Mouse (Mus musculus) left cerebral cortex, adult 2 months (tissue): ENCODE data around the gene AC161166.1. TPM values are rescaled to one million over a fixed set of nuclear protein-coding genes. Genes with fewer than 3 reads are reported as not detected.
"Not testable (repeated sequence)": the region's sequence is repeated elsewhere in the genome, so short reads cannot be mapped to it uniquely, and the experiment has no call there.

Source experiments
- DNase-seq, 2 experiments: peaks; one replicate each; pipeline ENCODE4 v3.0.0; 2021 to 2022; ENCODE audit warnings: low spot score in 2 of 2, mixed read lengths in 1 of 2; ENCODE audit errors: extremely low spot score in 1 of 2
- H3K27ac ChIP-seq: fragments of 200-600 bp; 2 replicates; pipeline ENCODE4 v1.8.1; 2022
- H3K4me3 ChIP-seq: fragments of 200-600 bp; 2 replicates; pipeline ENCODE4 v1.8.1; 2022
- CTCF ChIP-seq: fragments of 200-600 bp; IDR thresholded peaks from 2 replicates; pipeline ENCODE4 v1.8.1; 2022; ENCODE audit warnings: antibody characterized with exemption, mild to moderate bottlenecking, moderate library complexity
- intact Hi-C: fragments of 180-260 bp; cut with DNase I; formaldehyde crosslinking; loops from one replicate; pipeline ENCODE4 v1.15.1; 2025
- total RNA-seq, 2 experiments: library from RNA; stranded (reverse); gene quantifications; 2 replicates each; pipeline ENCODE4 v1.2.3; 2021

Gene AC161166.1
- total RNA-seq, 2 experiments from 2014 or later = not detected

DNA sequence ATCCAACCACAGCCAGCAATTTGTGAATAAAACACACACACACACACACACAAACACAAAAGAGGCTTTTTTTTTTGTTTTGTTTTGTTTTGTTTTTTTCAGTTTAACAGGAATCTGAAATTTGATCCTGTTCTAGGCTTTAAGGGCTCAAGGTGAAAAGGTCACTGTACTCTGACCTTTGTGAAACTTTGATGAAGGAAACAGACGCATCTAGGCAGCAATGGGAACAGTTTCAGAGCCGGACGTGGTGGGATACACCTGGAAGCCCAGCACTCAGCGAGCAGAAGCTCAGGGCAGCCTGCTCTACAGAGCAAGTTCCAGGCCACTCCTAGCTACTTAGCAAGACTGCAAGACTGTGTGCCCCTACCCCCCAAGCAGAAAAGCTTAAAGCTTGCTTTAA, 7.4 kb downstream of the AC161166.1 start:
- H3K4me3 ChIP-seq = no peak overlapping the region
- TF ChIP-seq CTCF = no peak
- DNase-seq = no peak
- no peak overlapping the region; the same call in 1 of the 2 replicates for H3K27ac ChIP-seq
- intact Hi-C loops = no loop called here

DNA sequence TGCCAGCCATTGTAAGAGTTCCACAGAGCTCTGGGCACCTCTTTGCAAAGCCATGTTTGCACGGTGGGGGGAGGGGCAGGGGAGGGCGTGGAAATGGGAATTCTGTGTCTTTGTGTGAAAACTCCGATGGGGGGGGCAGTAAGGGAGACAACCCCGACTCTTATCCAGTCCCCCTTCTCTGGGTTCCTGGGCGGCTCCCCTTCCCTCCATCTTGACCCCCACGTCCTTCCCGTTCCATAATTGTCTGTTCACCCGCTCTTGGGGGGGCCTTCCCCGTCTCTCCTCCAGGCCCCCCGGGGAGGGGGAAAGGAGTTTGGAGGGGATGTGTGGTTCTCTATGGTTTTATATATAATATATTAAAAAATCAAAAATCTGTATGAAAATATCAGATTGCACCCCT, 8.3 kb downstream of the AC161166.1 start:
- H3K27ac ChIP-seq = no peak overlapping the region
- intact Hi-C loops = no loop called here

DNA sequence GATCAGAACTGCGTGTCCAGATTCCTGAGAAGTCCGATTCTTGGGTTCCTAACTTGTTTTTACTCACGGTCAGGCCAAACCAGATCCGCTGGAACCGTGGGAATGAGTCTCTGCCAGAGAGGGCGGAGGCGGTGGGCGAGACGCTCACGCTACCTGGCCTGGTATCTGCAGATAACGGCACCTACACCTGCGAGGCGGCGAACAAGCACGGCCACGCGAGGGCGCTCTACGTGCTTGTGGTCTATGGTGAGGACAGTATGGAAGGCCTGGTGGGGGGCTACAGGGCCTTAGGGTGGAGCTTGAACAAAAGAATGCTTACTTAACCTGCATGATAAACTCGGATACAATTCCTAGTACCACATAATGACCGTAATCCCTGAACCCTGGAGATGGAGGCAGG, 10.8 kb downstream of the AC161166.1 start:
- intact Hi-C loops = no loop called here
- H3K27ac ChIP-seq = no peak overlapping the region; the same call in 1 of the 2 replicates
- no peak overlapping the region for H3K4me3 ChIP-seq
- peak; percentile 48 to 51 for DNase-seq
- TF ChIP-seq CTCF = peak; percentile 44

More for the DNA sequence above, 8.3 kb downstream of the AC161166.1 start:
- H3K4me3 ChIP-seq = no peak overlapping the region
- no peak for DNase-seq
- no peak for TF ChIP-seq CTCF

DNA sequence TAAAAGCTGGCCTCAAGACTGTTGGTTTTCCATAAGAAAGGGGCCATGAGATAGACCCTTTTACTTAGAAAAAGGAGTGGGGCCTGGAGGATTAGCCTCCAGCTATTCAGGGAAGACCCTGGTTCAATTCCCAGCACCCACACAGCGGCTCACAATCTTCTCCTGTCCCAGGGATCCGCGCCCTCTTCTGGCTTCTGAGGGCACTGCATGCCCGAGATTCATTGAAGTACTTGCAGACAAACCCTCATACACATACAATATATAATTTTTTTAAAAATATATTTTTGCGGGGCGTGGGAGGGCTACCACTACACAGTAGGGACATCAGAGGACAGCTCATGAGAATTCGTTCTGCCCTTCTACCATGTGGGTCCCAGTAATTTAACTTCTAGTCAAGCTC, 11.3 kb downstream of the AC161166.1 start:
- no peak overlapping the region for H3K27ac ChIP-seq
- DNase-seq = no peak
- H3K4me3 ChIP-seq = no peak overlapping the region
- intact Hi-C loops = no loop called here
- TF ChIP-seq CTCF = peak; percentile 66

DNA sequence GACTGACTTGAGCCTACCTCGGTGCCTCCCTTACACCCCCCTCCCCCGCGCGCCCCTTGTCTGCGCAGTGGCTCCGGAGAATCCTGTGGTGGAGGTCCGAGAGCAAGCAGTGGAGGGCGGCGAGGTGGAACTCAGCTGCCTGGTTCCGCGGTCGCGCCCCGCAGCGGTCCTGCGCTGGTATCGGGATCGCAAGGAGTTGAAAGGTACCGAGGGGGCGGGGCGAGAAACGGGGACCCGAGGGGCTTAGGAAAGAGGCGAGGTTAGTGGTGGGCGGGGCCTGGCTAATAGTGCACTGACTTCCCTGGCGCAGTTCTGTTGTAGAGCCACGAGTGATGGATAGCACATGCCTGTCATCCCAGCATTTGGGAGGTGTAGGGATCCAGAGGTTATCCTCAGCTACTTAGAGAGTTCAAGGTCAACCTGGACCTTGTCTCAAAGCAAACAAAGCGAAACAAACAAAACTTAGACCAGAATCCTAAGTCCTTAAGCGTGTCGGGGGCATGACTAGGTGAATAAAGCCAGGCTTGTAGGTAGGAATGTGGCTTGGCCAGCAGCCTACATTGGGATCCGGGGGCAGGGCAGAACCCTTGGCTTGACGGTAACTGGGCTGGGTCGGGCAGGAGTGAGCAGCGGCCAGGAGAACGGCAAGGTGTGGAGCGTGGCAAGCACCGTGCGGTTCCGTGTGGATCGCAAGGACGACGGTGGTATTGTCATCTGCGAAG, 12.2 kb downstream of the AC161166.1 start:
- TF ChIP-seq CTCF = no peak
- no peak for DNase-seq
- Histone ChIP-seq H3K4me3 (no peak overlapping the region), H3K27ac (no peak overlapping the region)
- intact Hi-C loops = no loop called here

DNA sequence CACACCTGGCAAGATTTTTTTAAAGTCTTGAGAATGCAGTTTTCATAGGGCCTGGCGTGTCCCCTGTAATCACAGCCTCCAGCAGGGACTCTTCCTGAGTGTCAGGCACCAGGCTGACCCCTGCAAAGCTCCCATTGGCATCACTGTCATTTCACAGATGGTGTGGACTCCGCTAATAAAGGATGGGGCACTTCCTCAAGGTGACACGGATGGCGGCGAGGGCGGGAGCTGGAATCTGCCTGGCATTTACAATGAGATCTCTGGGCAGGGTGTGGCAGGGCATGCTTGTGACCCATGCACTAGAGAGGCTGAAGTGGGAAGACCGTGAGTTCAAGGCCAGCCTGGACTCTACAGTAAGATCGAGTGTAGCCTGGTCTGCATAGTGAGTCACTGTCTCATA, 24.0 kb downstream of the AC161166.1 start:
- intact Hi-C loops = no loop called here
- Histone ChIP-seq H3K27ac (peak overlapping the region; percentile 70; the same call in 1 of the 2 replicates), H3K4me3 (no peak overlapping the region)
- TF ChIP-seq CTCF = no peak
- DNase-seq = no peak

DNA sequence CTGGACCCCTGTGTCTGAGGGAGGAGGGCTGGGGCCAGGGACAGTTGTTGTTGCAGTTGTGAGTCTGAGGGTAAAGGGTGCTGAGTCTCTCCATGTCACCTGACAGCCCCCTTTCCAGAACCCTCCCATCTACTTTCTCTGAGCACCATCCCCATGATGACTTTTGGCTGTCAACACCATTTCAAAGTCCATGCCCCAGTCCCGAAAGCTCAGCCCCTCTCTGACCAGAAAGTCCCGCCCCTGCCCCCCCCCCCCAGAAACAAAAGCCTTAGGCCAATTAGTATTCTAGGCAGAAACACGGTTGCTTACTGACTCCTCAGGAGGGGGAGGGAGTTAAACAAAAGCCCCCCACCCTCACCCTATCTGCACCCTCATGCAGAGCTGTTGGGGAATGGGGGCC, 24.9 kb downstream of the AC161166.1 start:
- no peak overlapping the region for H3K4me3 ChIP-seq
- H3K27ac ChIP-seq = peak overlapping the region; percentile 92
- no peak for TF ChIP-seq CTCF
- intact Hi-C loops = no loop called here
- DNase-seq = no peak

DNA sequence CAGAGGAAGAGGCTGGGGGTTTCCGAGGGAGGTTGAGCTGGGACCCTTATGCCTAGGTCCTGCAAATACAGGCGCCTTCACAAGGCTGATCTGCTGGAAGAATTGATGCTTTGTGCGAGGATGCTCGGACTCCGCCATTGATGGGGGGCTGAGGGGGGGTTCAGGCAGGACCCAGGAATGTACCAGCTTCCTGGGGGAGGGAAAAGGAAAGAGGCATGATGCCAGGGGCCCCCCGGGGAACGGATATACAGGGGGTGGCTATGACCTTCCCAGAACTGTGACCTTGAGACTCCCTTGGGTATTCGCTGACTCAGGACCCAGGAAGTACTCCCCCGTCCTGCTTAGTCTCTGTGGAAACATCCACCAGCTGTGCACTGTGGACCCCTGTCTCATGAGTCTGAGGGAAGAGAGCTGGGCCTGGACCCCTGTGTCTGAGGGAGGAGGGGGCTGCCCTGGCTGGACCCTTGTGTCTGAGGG, 25.6 kb downstream of the AC161166.1 start:
- intact Hi-C loops = no loop called here
- TF ChIP-seq CTCF = no peak
- peak overlapping the region; percentile 38 for H3K4me3 ChIP-seq
- DNase-seq = no peak
- H3K27ac ChIP-seq = peak overlapping the region; percentile 92

DNA sequence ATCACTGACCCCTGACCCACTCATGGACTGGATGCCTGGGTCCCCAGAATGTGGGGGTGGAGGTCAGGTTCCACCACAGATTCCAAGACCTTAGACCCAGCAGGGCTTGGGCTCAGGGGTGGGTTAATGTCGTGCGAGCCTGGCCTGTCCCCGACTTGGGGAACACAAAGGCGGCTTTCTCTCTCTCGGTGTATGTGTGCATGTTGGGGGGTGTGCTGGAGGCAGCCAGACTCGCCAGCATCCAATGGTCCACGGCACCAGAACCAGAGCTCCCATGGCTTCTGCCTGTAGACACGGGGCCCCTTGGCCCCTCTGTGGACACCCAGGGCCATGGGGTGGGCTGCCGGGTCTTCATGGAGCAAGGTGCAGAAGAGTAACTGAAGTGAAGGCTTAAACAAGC, 26.8 kb downstream of the AC161166.1 start:
- intact Hi-C loops = no loop called here
- DNase-seq = no peak
- no peak for TF ChIP-seq CTCF

DNA sequence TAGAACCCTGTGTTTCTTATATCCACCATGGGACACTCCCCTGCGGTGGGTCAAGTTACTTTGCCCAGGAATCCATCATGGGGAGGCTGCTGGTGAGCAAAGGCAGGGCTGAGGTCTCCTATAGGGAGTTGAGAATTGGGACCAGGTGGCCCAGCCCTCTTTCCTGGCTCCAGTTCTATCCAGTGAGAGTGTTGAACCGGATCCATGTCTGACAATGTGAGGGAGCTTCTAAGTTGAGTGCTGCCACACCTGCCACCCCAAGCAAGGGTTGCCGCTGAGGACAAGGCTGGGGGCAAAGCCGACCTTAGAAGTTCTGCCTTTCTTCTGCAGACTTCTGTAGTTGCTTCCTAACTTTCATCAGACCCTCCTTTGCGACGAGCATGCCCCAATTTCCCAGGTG, 29.0 kb downstream of the AC161166.1 start:
- intact Hi-C loops, DNase-seq: not testable (repeated sequence)
- H3K4me3 ChIP-seq = peak overlapping the region; percentile 59
- peak overlapping the region; percentile 86; the same call in 1 of the 2 replicates for H3K27ac ChIP-seq

More for the DNA sequence above, 26.8 kb downstream of the AC161166.1 start:
- H3K4me3 ChIP-seq = peak overlapping the region; percentile 38
- peak overlapping the region; percentile 92 for H3K27ac ChIP-seq

DNA sequence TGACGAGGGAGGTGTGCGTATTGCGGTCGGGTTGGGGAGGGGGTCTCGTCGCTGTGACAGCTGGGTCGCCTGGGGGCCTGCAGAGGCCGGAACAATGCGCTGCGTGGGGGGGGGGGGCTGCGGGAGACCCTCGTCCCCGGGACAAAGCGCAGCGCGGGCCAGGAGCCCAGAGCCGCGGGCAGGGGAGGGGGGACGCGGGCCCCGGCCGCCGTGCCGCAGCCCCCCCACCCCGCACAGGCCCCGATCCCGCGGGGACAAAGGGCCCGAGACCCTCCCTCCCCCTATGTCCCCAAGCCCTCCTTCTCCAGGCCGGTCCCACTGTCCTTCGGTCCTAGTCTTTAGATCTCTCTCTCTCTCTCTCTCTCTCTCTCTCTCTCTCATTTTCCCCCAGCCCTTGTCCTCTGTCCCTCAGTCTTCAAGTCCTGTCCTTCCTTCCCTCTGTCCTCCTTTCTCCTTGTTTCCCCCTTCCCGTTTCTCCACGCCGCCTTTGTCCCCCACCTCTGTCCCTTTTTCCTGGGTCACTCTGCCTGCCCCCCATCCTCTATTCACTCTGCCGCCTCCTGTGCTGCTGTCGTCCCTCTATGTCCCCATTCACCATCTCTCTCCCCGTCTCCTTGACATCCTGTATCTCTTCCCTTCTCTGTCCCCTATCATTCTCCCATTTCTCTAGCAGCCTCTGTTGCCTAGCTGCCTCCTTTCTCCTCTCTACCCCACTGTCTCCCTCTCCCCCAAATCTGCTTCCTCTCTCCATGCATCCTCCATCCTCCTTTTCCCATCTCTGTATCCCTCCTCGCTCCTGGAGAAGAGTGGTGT, 29.8 kb downstream of the AC161166.1 start:
- DNase-seq = no peak

More for the DNA sequence above, 29.8 kb downstream of the AC161166.1 start:
- TF ChIP-seq CTCF = no peak
- Histone ChIP-seq H3K4me3 (peak overlapping the region; percentile 59), H3K27ac (peak overlapping the region; percentile 86)
- intact Hi-C loops = no loop called here
